Mouse (Mus musculus): ENCODE data around the gene Spsb4. TPM values are rescaled to one million over a fixed set of nuclear protein-coding genes. Genes with fewer than 3 reads are reported as not detected.

Spsb4 gene
- total and polyA plus RNA-seq, 2 experiments from 2014 or later, result 31.8 to 36.4 TPM

GRCm38 (mm10) chr9:96971625-96972404 is 46.8 kb downstream of the Spsb4 start:
- no peak overlapping the region for H3K4me2 ChIP-seq (ENCODE audit: low read depth, low read length)
- peak overlapping the region; percentile 71 for H3K27ac ChIP-seq (ENCODE audit: low read depth)
- H3K4me1 ChIP-seq (ENCODE audit: control insufficient read depth, insufficient read depth), result peaks cover 17% of the 10 kb centered on the region
- DNase-seq (ENCODE audit: low spot score) (peak; percentile 88), ATAC-seq (ENCODE audit: insufficient read depth, low read depth) (peak; percentile 95)
- no peaks in the 10 kb centered on the region for H3K27me3 ChIP-seq (ENCODE audit: control insufficient read depth, insufficient read depth, low read length)
- WGBS, result 26% methylated on average over 9 of the region's 9 CpGs
- 0 out of 2 replicates have a peak, but pooled peaks have one; percentile 30 for TF ChIP-seq EP300 (IDR thresholded peaks at IDR 0.05; ENCODE audit: low read depth)
- no peak for TF ChIP-seq CTCF (IDR thresholded peaks at IDR 0.05; ENCODE audit: low read depth)
- no peaks in the 10 kb centered on the region for H3K9me3 ChIP-seq (replicated peaks; ENCODE audit: control insufficient read depth, low read length)
- H3K4me3 ChIP-seq (ENCODE audit: low read depth, low read length), result no peak overlapping the region
- H3K9ac ChIP-seq (replicated peaks; ENCODE audit: low read depth, low read length), result no peak overlapping the region
- no peaks in the 10 kb centered on the region for H3K36me3 ChIP-seq (replicated peaks; ENCODE audit: control insufficient read depth, insufficient read depth, low read length)

- TF ChIP-seq CTCF (IDR thresholded peaks at IDR 0.05; ENCODE audit: low read depth) (no peak), EP300 (IDR thresholded peaks at IDR 0.05; ENCODE audit: low read depth) (no peak)
- H3K4me3 ChIP-seq (ENCODE audit: low read depth, low read length), result no peak overlapping the region
- whole genome bisulfite sequencing, result 39% methylated on average over 1 of the region's 1 CpGs
- no peak for ATAC-seq (ENCODE audit: insufficient read depth, low read depth)
- no peaks in the 10 kb centered on the region for H3K27me3 ChIP-seq (ENCODE audit: control insufficient read depth, insufficient read depth, low read length)
- peaks cover 23% of the 10 kb centered on the region for H3K4me1 ChIP-seq (ENCODE audit: control insufficient read depth, insufficient read depth)
- H3K4me2 ChIP-seq (ENCODE audit: low read depth, low read length), result no peak overlapping the region
- DNase-seq (ENCODE audit: low spot score), result no peak
- H3K27ac ChIP-seq (ENCODE audit: low read depth), result no peak overlapping the region
- H3K9me3 ChIP-seq (replicated peaks; ENCODE audit: control insufficient read depth, low read length), result no peaks in the 10 kb centered on the region
- H3K36me3 ChIP-seq (replicated peaks; ENCODE audit: control insufficient read depth, insufficient read depth, low read length), result no peaks in the 10 kb centered on the region
- H3K9ac ChIP-seq (replicated peaks; ENCODE audit: low read depth, low read length), result no peak overlapping the region
Observed at GRCm38 (mm10) chr9:96967516-96967915, 51.1 kb downstream of the Spsb4 start.

- Histone ChIP-seq H3K4me3 (ENCODE audit: low read depth, low read length) (no peak overlapping the region), H3K36me3 (replicated peaks; ENCODE audit: control insufficient read depth, insufficient read depth, low read length) (no peaks in the 10 kb centered on the region), H3K9me3 (replicated peaks; ENCODE audit: control insufficient read depth, low read length) (no peaks in the 10 kb centered on the region), H3K9ac (replicated peaks; ENCODE audit: low read depth, low read length) (no peak overlapping the region), H3K27me3 (ENCODE audit: control insufficient read depth, insufficient read depth, low read length) (no peaks in the 10 kb centered on the region), H3K27ac (ENCODE audit: low read depth) (no peak overlapping the region), H3K4me1 (ENCODE audit: control insufficient read depth, insufficient read depth) (peaks cover 15% of the 10 kb centered on the region), H3K4me2 (ENCODE audit: low read depth, low read length) (no peak overlapping the region)
- no peak for ATAC-seq (ENCODE audit: insufficient read depth, low read depth)
- no peak for DNase-seq (ENCODE audit: low spot score)
- no peak for TF ChIP-seq CTCF (IDR thresholded peaks at IDR 0.05; ENCODE audit: low read depth)
- no peak for TF ChIP-seq EP300 (IDR thresholded peaks at IDR 0.05; ENCODE audit: low read depth)
- WGBS, result 92% methylated on average over 7 of the region's 7 CpGs
Observed at GRCm38 (mm10) chr9:96966465-96966864, 52.2 kb downstream of the Spsb4 start.

GRCm38 (mm10) chr9:96963443-96964215 is 55.0 kb downstream of the Spsb4 start:
- Histone ChIP-seq H3K4me1 (ENCODE audit: control insufficient read depth, insufficient read depth) (peaks cover 18% of the 10 kb centered on the region), H3K4me2 (ENCODE audit: low read depth, low read length) (no peak overlapping the region), H3K9ac (replicated peaks; ENCODE audit: low read depth, low read length) (no peak overlapping the region; the same call in 1 of the 2 replicates), H3K36me3 (replicated peaks; ENCODE audit: control insufficient read depth, insufficient read depth, low read length) (no peaks in the 10 kb centered on the region), H3K27me3 (ENCODE audit: control insufficient read depth, insufficient read depth, low read length) (no peaks in the 10 kb centered on the region), H3K27ac (ENCODE audit: low read depth) (peak overlapping the region; percentile 28; the same call in 1 of the 2 replicates), H3K9me3 (replicated peaks; ENCODE audit: control insufficient read depth, low read length) (no peaks in the 10 kb centered on the region), H3K4me3 (ENCODE audit: low read depth, low read length) (no peak overlapping the region)
- ATAC-seq (ENCODE audit: insufficient read depth, low read depth) (no peak), DNase-seq (ENCODE audit: low spot score) (no peak)
- TF ChIP-seq EP300 (IDR thresholded peaks at IDR 0.05; ENCODE audit: low read depth) (no peak), CTCF (IDR thresholded peaks at IDR 0.05; ENCODE audit: low read depth) (no peak)
- 56% methylated on average over 13 of the region's 13 CpGs for WGBS

GRCm38 (mm10) chr9:96962714-96963113 is 55.9 kb downstream of the Spsb4 start:
- no peaks in the 10 kb centered on the region for H3K9me3 ChIP-seq (replicated peaks; ENCODE audit: control insufficient read depth, low read length)
- H3K27ac ChIP-seq (ENCODE audit: low read depth), result peak overlapping the region; percentile 49; the same call in 1 of the 2 replicates
- no peak overlapping the region for H3K4me2 ChIP-seq (ENCODE audit: low read depth, low read length)
- WGBS, result 54% methylated on average over 8 of the region's 8 CpGs
- DNase-seq (ENCODE audit: low spot score) (no peak), ATAC-seq (ENCODE audit: insufficient read depth, low read depth) (no peak)
- peaks cover 27% of the 10 kb centered on the region for H3K4me1 ChIP-seq (ENCODE audit: control insufficient read depth, insufficient read depth)
- H3K27me3 ChIP-seq (ENCODE audit: control insufficient read depth, insufficient read depth, low read length), result no peaks in the 10 kb centered on the region
- no peaks in the 10 kb centered on the region for H3K36me3 ChIP-seq (replicated peaks; ENCODE audit: control insufficient read depth, insufficient read depth, low read length)
- no peak overlapping the region for H3K4me3 ChIP-seq (ENCODE audit: low read depth, low read length)
- no peak overlapping the region for H3K9ac ChIP-seq (replicated peaks; ENCODE audit: low read depth, low read length)
- TF ChIP-seq CTCF (IDR thresholded peaks at IDR 0.05; ENCODE audit: low read depth), result no peak
- no peak for TF ChIP-seq EP300 (IDR thresholded peaks at IDR 0.05; ENCODE audit: low read depth)

Measured in heart, postnatal 0 days (tissue).